Mouse (Mus musculus): ENCODE measurements around the gene Ranbp9. TPM values are rescaled to one million over a fixed set of nuclear protein-coding genes. Genes with fewer than 3 reads are reported as not detected.

The Ranbp9 gene
- polyA plus RNA-seq, 1 experiment from 2014 or later: 11.9 TPM

GRCm38 (mm10) chr13:43482782-43483181, 1.7 kb upstream of the Ranbp9 start:
- H3K4me1 ChIP-seq (replicated peaks; ENCODE audit: control insufficient read depth, insufficient read depth, low read length): peaks cover 12% of the 10 kb centered on the region
- H3K27me3 ChIP-seq (replicated peaks; ENCODE audit: control insufficient read depth, insufficient read depth, low read length): no peaks in the 10 kb centered on the region
- 94% methylated on average over 9 of the region's 9 CpGs for WGBS
- ATAC-seq: no peak
- no peak overlapping the region for H3K27ac ChIP-seq (ENCODE audit: low read length)
- no peaks in the 10 kb centered on the region for H3K9me3 ChIP-seq (ENCODE audit: control insufficient read depth, low read length)
- H3K4me3 ChIP-seq (replicated peaks; ENCODE audit: low read length): no peak overlapping the region
- no peak overlapping the region for H3K4me2 ChIP-seq (ENCODE audit: low read length)
- no peak overlapping the region for H3K9ac ChIP-seq (replicated peaks; ENCODE audit: low read depth, low read length)
- no peaks in the 10 kb centered on the region for H3K36me3 ChIP-seq (ENCODE audit: control insufficient read depth, insufficient read depth)

GRCm38 (mm10) chr13:43481859-43482245, 770 bp upstream of the Ranbp9 start:
- H3K4me3 ChIP-seq (replicated peaks; ENCODE audit: low read length): peak overlapping the region; percentile 95
- ATAC-seq: no peak
- peaks cover 19% of the 10 kb centered on the region for H3K4me1 ChIP-seq (replicated peaks; ENCODE audit: control insufficient read depth, insufficient read depth, low read length)
- no peaks in the 10 kb centered on the region for H3K36me3 ChIP-seq (ENCODE audit: control insufficient read depth, insufficient read depth)
- 29% methylated on average over 6 of the region's 6 CpGs for WGBS
- no peaks in the 10 kb centered on the region for H3K27me3 ChIP-seq (replicated peaks; ENCODE audit: control insufficient read depth, insufficient read depth, low read length)
- peak overlapping the region; percentile 99 for H3K27ac ChIP-seq (ENCODE audit: low read length)
- no peaks in the 10 kb centered on the region for H3K9me3 ChIP-seq (ENCODE audit: control insufficient read depth, low read length)
- H3K9ac ChIP-seq (replicated peaks; ENCODE audit: low read depth, low read length): peak overlapping the region; percentile 97
- H3K4me2 ChIP-seq (ENCODE audit: low read length): peak overlapping the region; percentile 60

- Histone ChIP-seq H3K27me3 (replicated peaks; ENCODE audit: control insufficient read depth, insufficient read depth, low read length) (no peaks in the 10 kb centered on the region), H3K4me2 (ENCODE audit: low read length) (peak overlapping the region; percentile 87), H3K36me3 (ENCODE audit: control insufficient read depth, insufficient read depth) (no peaks in the 10 kb centered on the region), H3K4me3 (replicated peaks; ENCODE audit: low read length) (peak overlapping the region; percentile 95), H3K9me3 (ENCODE audit: control insufficient read depth, low read length) (no peaks in the 10 kb centered on the region), H3K27ac (ENCODE audit: low read length) (peak overlapping the region; percentile 99), H3K9ac (replicated peaks; ENCODE audit: low read depth, low read length) (peak overlapping the region; percentile 97), H3K4me1 (replicated peaks; ENCODE audit: control insufficient read depth, insufficient read depth, low read length) (peaks cover 27% of the 10 kb centered on the region)
- WGBS: 0% methylated on average over 16 of the region's 67 CpGs
- ATAC-seq: no peak
Measured at GRCm38 (mm10) chr13:43480595-43480956, 506 bp downstream of the Ranbp9 start.

GRCm38 (mm10) chr13:43479767-43480571, 1.1 kb downstream of the Ranbp9 start:
- ATAC-seq: no peak
- H3K9me3 ChIP-seq (ENCODE audit: control insufficient read depth, low read length): no peaks in the 10 kb centered on the region
- H3K36me3 ChIP-seq (ENCODE audit: control insufficient read depth, insufficient read depth): no peaks in the 10 kb centered on the region
- under 1% methylated on average over 36 of the region's 36 CpGs for WGBS
- peak overlapping the region; percentile 99 for H3K27ac ChIP-seq (ENCODE audit: low read length)
- H3K27me3 ChIP-seq (replicated peaks; ENCODE audit: control insufficient read depth, insufficient read depth, low read length): no peaks in the 10 kb centered on the region
- H3K4me1 ChIP-seq (replicated peaks; ENCODE audit: control insufficient read depth, insufficient read depth, low read length): peaks cover 27% of the 10 kb centered on the region
- H3K4me2 ChIP-seq (ENCODE audit: low read length): peak overlapping the region; percentile 87
- H3K9ac ChIP-seq (replicated peaks; ENCODE audit: low read depth, low read length): peak overlapping the region; percentile 97
- peak overlapping the region; percentile 95 for H3K4me3 ChIP-seq (replicated peaks; ENCODE audit: low read length)

- no peaks in the 10 kb centered on the region for H3K27me3 ChIP-seq (replicated peaks; ENCODE audit: control insufficient read depth, insufficient read depth, low read length)
- peaks cover 27% of the 10 kb centered on the region for H3K4me1 ChIP-seq (replicated peaks; ENCODE audit: control insufficient read depth, insufficient read depth, low read length)
- no peak for ATAC-seq
- H3K9ac ChIP-seq (replicated peaks; ENCODE audit: low read depth, low read length): peak overlapping the region; percentile 97
- peak overlapping the region; percentile 87 for H3K4me2 ChIP-seq (ENCODE audit: low read length)
- WGBS: 1% methylated on average over 6 of the region's 6 CpGs
- H3K4me3 ChIP-seq (replicated peaks; ENCODE audit: low read length): peak overlapping the region; percentile 95
- H3K36me3 ChIP-seq (ENCODE audit: control insufficient read depth, insufficient read depth): no peaks in the 10 kb centered on the region
- no peaks in the 10 kb centered on the region for H3K9me3 ChIP-seq (ENCODE audit: control insufficient read depth, low read length)
- H3K27ac ChIP-seq (ENCODE audit: low read length): peak overlapping the region; percentile 69
Measured at GRCm38 (mm10) chr13:43479024-43479705, 1.9 kb downstream of the Ranbp9 start.

- H3K4me3 ChIP-seq (replicated peaks; ENCODE audit: low read length): peak overlapping the region; percentile 52
- peaks cover 27% of the 10 kb centered on the region for H3K4me1 ChIP-seq (replicated peaks; ENCODE audit: control insufficient read depth, insufficient read depth, low read length)
- no peaks in the 10 kb centered on the region for H3K27me3 ChIP-seq (replicated peaks; ENCODE audit: control insufficient read depth, insufficient read depth, low read length)
- no peak for ATAC-seq
- peak overlapping the region; percentile 65 for H3K9ac ChIP-seq (replicated peaks; ENCODE audit: low read depth, low read length)
- peak overlapping the region; percentile 87 for H3K4me2 ChIP-seq (ENCODE audit: low read length)
- H3K36me3 ChIP-seq (ENCODE audit: control insufficient read depth, insufficient read depth): no peaks in the 10 kb centered on the region
- no peaks in the 10 kb centered on the region for H3K9me3 ChIP-seq (ENCODE audit: control insufficient read depth, low read length)
- WGBS: 9% methylated on average over 8 of the region's 8 CpGs
- H3K27ac ChIP-seq (ENCODE audit: low read length): peak overlapping the region; percentile 65
Measured at GRCm38 (mm10) chr13:43478586-43478985, 2.5 kb downstream of the Ranbp9 start.

GRCm38 (mm10) chr13:43477098-43477697, 3.9 kb downstream of the Ranbp9 start:
- Histone ChIP-seq H3K27me3 (replicated peaks; ENCODE audit: control insufficient read depth, insufficient read depth, low read length) (no peaks in the 10 kb centered on the region), H3K27ac (ENCODE audit: low read length) (no peak overlapping the region), H3K4me2 (ENCODE audit: low read length) (no peak overlapping the region), H3K9me3 (ENCODE audit: control insufficient read depth, low read length) (no peaks in the 10 kb centered on the region), H3K9ac (replicated peaks; ENCODE audit: low read depth, low read length) (no peak overlapping the region), H3K4me3 (replicated peaks; ENCODE audit: low read length) (no peak overlapping the region), H3K4me1 (replicated peaks; ENCODE audit: control insufficient read depth, insufficient read depth, low read length) (peaks cover 29% of the 10 kb centered on the region), H3K36me3 (ENCODE audit: control insufficient read depth, insufficient read depth) (no peaks in the 10 kb centered on the region)
- no peak for ATAC-seq
- 86% methylated on average over 3 of the region's 3 CpGs for WGBS

- Histone ChIP-seq H3K4me3 (replicated peaks; ENCODE audit: low read length) (no peak overlapping the region), H3K4me1 (replicated peaks; ENCODE audit: control insufficient read depth, insufficient read depth, low read length) (peaks cover 25% of the 10 kb centered on the region), H3K36me3 (ENCODE audit: control insufficient read depth, insufficient read depth) (no peaks in the 10 kb centered on the region), H3K9me3 (ENCODE audit: control insufficient read depth, low read length) (no peaks in the 10 kb centered on the region), H3K27me3 (replicated peaks; ENCODE audit: control insufficient read depth, insufficient read depth, low read length) (no peaks in the 10 kb centered on the region), H3K27ac (ENCODE audit: low read length) (no peak overlapping the region), H3K9ac (replicated peaks; ENCODE audit: low read depth, low read length) (no peak overlapping the region), H3K4me2 (ENCODE audit: low read length) (no peak overlapping the region)
- no peak for ATAC-seq
- 78% methylated on average over 7 of the region's 7 CpGs for WGBS
Measured at GRCm38 (mm10) chr13:43476226-43476625, 4.9 kb downstream of the Ranbp9 start.

- Histone ChIP-seq H3K36me3 (ENCODE audit: control insufficient read depth, insufficient read depth) (no peaks in the 10 kb centered on the region), H3K4me2 (ENCODE audit: low read length) (no peak overlapping the region), H3K4me1 (replicated peaks; ENCODE audit: control insufficient read depth, insufficient read depth, low read length) (peaks cover 25% of the 10 kb centered on the region), H3K4me3 (replicated peaks; ENCODE audit: low read length) (no peak overlapping the region), H3K27ac (ENCODE audit: low read length) (no peak overlapping the region), H3K9ac (replicated peaks; ENCODE audit: low read depth, low read length) (no peak overlapping the region), H3K27me3 (replicated peaks; ENCODE audit: control insufficient read depth, insufficient read depth, low read length) (no peaks in the 10 kb centered on the region), H3K9me3 (ENCODE audit: control insufficient read depth, low read length) (no peaks in the 10 kb centered on the region)
- no peak for ATAC-seq
- 85% methylated on average over 5 of the region's 5 CpGs for WGBS
Measured at GRCm38 (mm10) chr13:43474722-43475121, 6.4 kb downstream of the Ranbp9 start.
